Mouse (Mus musculus) C2C12 (cell line): ENCODE measurements around the gene Dgkg.

Source experiments
- CEBPB ChIP-seq: IDR thresholded peaks from one replicate; pipeline ENCODE4 v1.6.1; 2011; ENCODE audit warnings: low read depth, mild to moderate bottlenecking, control low read depth, moderate library complexity
- CTCF ChIP-seq: IDR thresholded peaks from one replicate; pipeline ENCODE4 v1.5.1; 2011; ENCODE audit not compliant: control insufficient read depth, insufficient read depth, insufficient read length
- FOSL1 ChIP-seq: IDR thresholded peaks from one replicate; pipeline ENCODE4 v1.8.0; 2011; ENCODE audit warnings: mild to moderate bottlenecking, low read length; ENCODE audit not compliant: poor library complexity, insufficient read depth, severe bottlenecking
- MAX ChIP-seq: IDR thresholded peaks from one replicate; pipeline ENCODE4 v1.6.1; 2011; ENCODE audit warnings: mild to moderate bottlenecking, control low read depth
- MYOD1 ChIP-seq: IDR thresholded peaks from one replicate; pipeline ENCODE4 v1.6.1; 2011; ENCODE audit warnings: low read depth; ENCODE audit not compliant: control insufficient read depth, insufficient read length
- MYOG ChIP-seq: IDR thresholded peaks from one replicate; pipeline ENCODE4 v1.6.1; 2011; ENCODE audit not compliant: control insufficient read depth, insufficient read length; ENCODE audit errors: extremely low read depth
- USF1 ChIP-seq: IDR thresholded peaks from one replicate; pipeline ENCODE4 v1.6.1; 2011; ENCODE audit warnings: low read depth, mild to moderate bottlenecking, control low read depth, moderate library complexity

DNA sequence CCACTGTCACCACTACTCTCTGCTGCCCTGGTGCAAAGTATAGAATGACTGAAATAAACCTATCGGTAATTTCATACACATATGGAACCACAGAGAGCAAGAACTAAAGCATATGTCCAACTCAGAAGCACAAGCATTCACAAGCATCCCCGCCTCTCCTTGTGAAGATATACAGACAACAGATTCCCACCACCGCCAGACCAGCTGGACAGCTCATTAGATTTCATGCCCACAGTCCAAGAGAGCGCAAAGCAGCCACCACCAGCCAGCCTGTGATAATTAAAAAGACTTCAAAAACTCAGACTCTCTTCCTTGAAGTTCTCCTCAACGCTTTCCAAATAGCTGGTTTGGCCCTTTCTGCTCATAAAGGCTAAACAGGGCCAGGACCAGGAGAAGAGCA lies 234.8 kb downstream of the Dgkg start:
- TF ChIP-seq MAX (no peak), USF1 (no peak), CTCF (no peak), MYOG (no peak), FOSL1 (no peak), CEBPB (no peak), MYOD1 (no peak)
